Mouse (Mus musculus): Measurements from ENCODE around the gene Aire. TPM values are rescaled to one million over a fixed set of nuclear protein-coding genes. Genes with fewer than 3 reads are reported as not detected.

The Aire gene
- polyA plus RNA-seq, 1 experiment from 2014 or later, result 0.15 TPM

GRCm38 (mm10) chr10:78084073-78084472 is 40.7 kb upstream of the Aire start:
- no peaks in the 10 kb centered on the region for H3K9me3 ChIP-seq (ENCODE audit: control insufficient read depth, low read length)
- H3K27me3 ChIP-seq (replicated peaks; ENCODE audit: control insufficient read depth, insufficient read depth, low read length), result no peaks in the 10 kb centered on the region
- no peaks in the 10 kb centered on the region for H3K36me3 ChIP-seq (ENCODE audit: control insufficient read depth, insufficient read depth, low read length)
- ATAC-seq (replicated peaks; ENCODE audit: low FRiP score, low TSS enrichment, low read depth), result no peak
- no peak for DNase-seq (ENCODE audit: low spot score)
- H3K4me1 ChIP-seq (replicated peaks; ENCODE audit: control insufficient read depth, insufficient read depth, low read length), result no peaks in the 10 kb centered on the region
- no peak overlapping the region for H3K4me3 ChIP-seq (ENCODE audit: low read depth, low read length)
- H3K27ac ChIP-seq (ENCODE audit: low read depth), result no peak overlapping the region
- no peak overlapping the region for H3K4me2 ChIP-seq (ENCODE audit: low read length)
- no peak overlapping the region for H3K9ac ChIP-seq (ENCODE audit: low read length)
- WGBS, result 62% methylated on average over 1 of the region's 1 CpGs

GRCm38 (mm10) chr10:78079955-78080591 is 36.7 kb upstream of the Aire start:
- H3K4me2 ChIP-seq (ENCODE audit: low read length), result no peak overlapping the region
- no peaks in the 10 kb centered on the region for H3K27me3 ChIP-seq (replicated peaks; ENCODE audit: control insufficient read depth, insufficient read depth, low read length)
- no peaks in the 10 kb centered on the region for H3K9me3 ChIP-seq (ENCODE audit: control insufficient read depth, low read length)
- no peak overlapping the region for H3K9ac ChIP-seq (ENCODE audit: low read length)
- DNase-seq (ENCODE audit: low spot score), result no peak
- no peaks in the 10 kb centered on the region for H3K36me3 ChIP-seq (ENCODE audit: control insufficient read depth, insufficient read depth, low read length)
- H3K4me1 ChIP-seq (replicated peaks; ENCODE audit: control insufficient read depth, insufficient read depth, low read length), result no peaks in the 10 kb centered on the region
- no peak for ATAC-seq (replicated peaks; ENCODE audit: low FRiP score, low TSS enrichment, low read depth)
- no peak overlapping the region for H3K4me3 ChIP-seq (ENCODE audit: low read depth, low read length)
- H3K27ac ChIP-seq (ENCODE audit: low read depth), result no peak overlapping the region
- WGBS, result 91% methylated on average over 4 of the region's 4 CpGs

GRCm38 (mm10) chr10:78078276-78078675 is 34.9 kb upstream of the Aire start:
- Histone ChIP-seq H3K4me3 (ENCODE audit: low read depth, low read length) (no peak overlapping the region), H3K27me3 (replicated peaks; ENCODE audit: control insufficient read depth, insufficient read depth, low read length) (no peaks in the 10 kb centered on the region), H3K9me3 (ENCODE audit: control insufficient read depth, low read length) (no peaks in the 10 kb centered on the region), H3K4me2 (ENCODE audit: low read length) (no peak overlapping the region), H3K4me1 (replicated peaks; ENCODE audit: control insufficient read depth, insufficient read depth, low read length) (no peaks in the 10 kb centered on the region), H3K27ac (ENCODE audit: low read depth) (no peak overlapping the region), H3K9ac (ENCODE audit: low read length) (no peak overlapping the region), H3K36me3 (ENCODE audit: control insufficient read depth, insufficient read depth, low read length) (no peaks in the 10 kb centered on the region)
- ATAC-seq (replicated peaks; ENCODE audit: low FRiP score, low TSS enrichment, low read depth) (no peak), DNase-seq (ENCODE audit: low spot score) (no peak)
- 74% methylated on average over 5 of the region's 5 CpGs for WGBS

- Histone ChIP-seq H3K36me3 (ENCODE audit: control insufficient read depth, insufficient read depth, low read length) (no peaks in the 10 kb centered on the region), H3K9ac (ENCODE audit: low read length) (no peak overlapping the region), H3K27me3 (replicated peaks; ENCODE audit: control insufficient read depth, insufficient read depth, low read length) (no peaks in the 10 kb centered on the region), H3K4me2 (ENCODE audit: low read length) (no peak overlapping the region), H3K4me1 (replicated peaks; ENCODE audit: control insufficient read depth, insufficient read depth, low read length) (no peaks in the 10 kb centered on the region), H3K9me3 (ENCODE audit: control insufficient read depth, low read length) (no peaks in the 10 kb centered on the region), H3K4me3 (ENCODE audit: low read depth, low read length) (no peak overlapping the region), H3K27ac (ENCODE audit: low read depth) (no peak overlapping the region)
- no peak for ATAC-seq (replicated peaks; ENCODE audit: low FRiP score, low TSS enrichment, low read depth)
- no peak for DNase-seq (ENCODE audit: low spot score)
- 77% methylated on average over 9 of the region's 9 CpGs for WGBS
Observed at GRCm38 (mm10) chr10:78077862-78078261, 34.5 kb upstream of the Aire start.

GRCm38 (mm10) chr10:78074977-78075376 is 31.6 kb upstream of the Aire start:
- no peak for DNase-seq (ENCODE audit: low spot score)
- H3K9me3 ChIP-seq (ENCODE audit: control insufficient read depth, low read length), result no peaks in the 10 kb centered on the region
- no peak overlapping the region for H3K9ac ChIP-seq (ENCODE audit: low read length)
- WGBS, result 81% methylated on average over 11 of the region's 11 CpGs
- H3K4me2 ChIP-seq (ENCODE audit: low read length), result no peak overlapping the region
- H3K4me1 ChIP-seq (replicated peaks; ENCODE audit: control insufficient read depth, insufficient read depth, low read length), result no peaks in the 10 kb centered on the region
- H3K36me3 ChIP-seq (ENCODE audit: control insufficient read depth, insufficient read depth, low read length), result no peaks in the 10 kb centered on the region
- ATAC-seq (replicated peaks; ENCODE audit: low FRiP score, low TSS enrichment, low read depth), result no peak
- H3K27ac ChIP-seq (ENCODE audit: low read depth), result no peak overlapping the region
- no peaks in the 10 kb centered on the region for H3K27me3 ChIP-seq (replicated peaks; ENCODE audit: control insufficient read depth, insufficient read depth, low read length)
- no peak overlapping the region for H3K4me3 ChIP-seq (ENCODE audit: low read depth, low read length)

GRCm38 (mm10) chr10:78074151-78074550 is 30.7 kb upstream of the Aire start:
- H3K4me1 ChIP-seq (replicated peaks; ENCODE audit: control insufficient read depth, insufficient read depth, low read length), result no peaks in the 10 kb centered on the region
- no peak overlapping the region for H3K9ac ChIP-seq (ENCODE audit: low read length)
- no peak overlapping the region for H3K4me2 ChIP-seq (ENCODE audit: low read length)
- no peaks in the 10 kb centered on the region for H3K27me3 ChIP-seq (replicated peaks; ENCODE audit: control insufficient read depth, insufficient read depth, low read length)
- H3K27ac ChIP-seq (ENCODE audit: low read depth), result no peak overlapping the region
- no peak for DNase-seq (ENCODE audit: low spot score)
- H3K36me3 ChIP-seq (ENCODE audit: control insufficient read depth, insufficient read depth, low read length), result no peaks in the 10 kb centered on the region
- ATAC-seq (replicated peaks; ENCODE audit: low FRiP score, low TSS enrichment, low read depth), result no peak
- H3K9me3 ChIP-seq (ENCODE audit: control insufficient read depth, low read length), result no peaks in the 10 kb centered on the region
- 78% methylated on average over 4 of the region's 4 CpGs for WGBS
- H3K4me3 ChIP-seq (ENCODE audit: low read depth, low read length), result no peak overlapping the region

GRCm38 (mm10) chr10:78069101-78070011 is 25.9 kb upstream of the Aire start, which contains the start of gene Icosl:
Icosl (plus strand) TSS chr10:78069302.
- peak within 1 kb of the TSS; percentile 97 for H3K4me2 ChIP-seq (ENCODE audit: low read length)
- H3K4me1 ChIP-seq (replicated peaks; ENCODE audit: control insufficient read depth, insufficient read depth, low read length), result peaks cover 4% of the 10 kb centered on the region; the same call in 1 of the 2 replicates
- peak; percentile 84 for DNase-seq (ENCODE audit: low spot score)
- no peak within 1 kb of the TSS for H3K27ac ChIP-seq (ENCODE audit: low read depth)
- peak within 1 kb of the TSS; percentile 42 for H3K9ac ChIP-seq (ENCODE audit: low read length)
- H3K27me3 ChIP-seq (replicated peaks; ENCODE audit: control insufficient read depth, insufficient read depth, low read length), result no peaks in the 10 kb centered on the region; the same call in 1 of the 2 replicates
- no peaks in the 10 kb centered on the region for H3K9me3 ChIP-seq (ENCODE audit: control insufficient read depth, low read length)
- H3K4me3 ChIP-seq (ENCODE audit: low read depth, low read length), result peak within 1 kb of the TSS; percentile 67
- WGBS, result under 1% methylated on average over 61 of the region's 66 CpGs
- no peaks in the 10 kb centered on the region for H3K36me3 ChIP-seq (ENCODE audit: control insufficient read depth, insufficient read depth, low read length)
- ATAC-seq (replicated peaks; ENCODE audit: low FRiP score, low TSS enrichment, low read depth), result peak; percentile 91

- peak overlapping the region; percentile 97 for H3K4me2 ChIP-seq (ENCODE audit: low read length)
- 14% methylated on average over 11 of the region's 11 CpGs for WGBS
Observed at GRCm38 (mm10) chr10:78068541-78068940, 25.1 kb upstream of the Aire start.

More at GRCm38 (mm10) chr10:78068541-78068940, 25.1 kb upstream of the Aire start:
- DNase-seq (ENCODE audit: low spot score) (no peak), ATAC-seq (replicated peaks; ENCODE audit: low FRiP score, low TSS enrichment, low read depth) (no peak)
- peaks cover 4% of the 10 kb centered on the region; the same call in 1 of the 2 replicates for H3K4me1 ChIP-seq (replicated peaks; ENCODE audit: control insufficient read depth, insufficient read depth, low read length)
- peak overlapping the region; percentile 67 for H3K4me3 ChIP-seq (ENCODE audit: low read depth, low read length)
- no peaks in the 10 kb centered on the region for H3K36me3 ChIP-seq (ENCODE audit: control insufficient read depth, insufficient read depth, low read length)
- H3K9me3 ChIP-seq (ENCODE audit: control insufficient read depth, low read length), result no peaks in the 10 kb centered on the region
- H3K9ac ChIP-seq (ENCODE audit: low read length), result 0 out of 2 replicates have a peak overlapping the region, but pooled peaks have one; percentile 42
- no peak overlapping the region for H3K27ac ChIP-seq (ENCODE audit: low read depth)
- no peaks in the 10 kb centered on the region; the same call in 1 of the 2 replicates for H3K27me3 ChIP-seq (replicated peaks; ENCODE audit: control insufficient read depth, insufficient read depth, low read length)
